Mouse (Mus musculus) limb, embryonic 14.5 days (tissue): ENCODE results near the gene Sox5. TPM values are rescaled to one million over a fixed set of nuclear protein-coding genes. Genes with fewer than 3 reads are reported as not detected.

Source experiments
- ATAC-seq: fragments of 200-750 bp; cut with Nextera tagmentation; 2 replicates; pipeline ENCODE4 v1.8.0; 2017; ENCODE audit warnings: low read depth, moderate number of reproducible peaks, moderate TSS enrichment; ENCODE audit not compliant: low FRiP score
- DNase-seq: peaks from one replicate; pipeline ENCODE4 v3.0.0-alpha.2; 2015; ENCODE audit warnings: low spot score
- H3K27ac ChIP-seq: fragments of 300-500 bp; sonication (generic); replicated peaks from 2 replicates; pipeline ENCODE4 v1.5.1; 2014; ENCODE audit warnings: low read depth, mild to moderate bottlenecking, low read length, moderate library complexity, mixed read lengths
- H3K27me3 ChIP-seq: fragments of 300-500 bp; sonication (generic); 2 replicates; pipeline ENCODE4 v1.6.1; 2014; ENCODE audit warnings: low read length, mixed read lengths; ENCODE audit not compliant: control insufficient read depth, insufficient read depth
- H3K36me3 ChIP-seq: fragments of 300-500 bp; sonication (generic); 2 replicates; pipeline ENCODE4 v1.6.1; 2014; ENCODE audit warnings: mild to moderate bottlenecking, low read length, moderate library complexity, mixed read lengths; ENCODE audit not compliant: control insufficient read depth, insufficient read depth
- H3K4me1 ChIP-seq: fragments of 300-500 bp; sonication (generic); 2 replicates; pipeline ENCODE4 v1.6.1; 2014; ENCODE audit warnings: antibody characterized with exemption, low read length, mixed read lengths; ENCODE audit not compliant: control insufficient read depth, insufficient read depth
- H3K4me2 ChIP-seq: fragments of 300-500 bp; sonication (generic); replicated peaks from 2 replicates; pipeline ENCODE4 v1.6.1; 2014; ENCODE audit warnings: low read depth, mild to moderate bottlenecking, low read length, moderate library complexity; ENCODE audit not compliant: severe bottlenecking
- H3K4me3 ChIP-seq: fragments of 300-500 bp; sonication (generic); replicated peaks from 2 replicates; pipeline ENCODE4 v1.5.1; 2014; ENCODE audit warnings: low read length
- H3K9ac ChIP-seq: fragments of 300-500 bp; sonication (generic); 2 replicates; pipeline ENCODE4 v1.6.1; 2014; ENCODE audit warnings: mild to moderate bottlenecking, low read depth, low read length, moderate library complexity; ENCODE audit not compliant: severe bottlenecking
- H3K9me3 ChIP-seq: fragments of 300-500 bp; sonication (generic); 2 replicates; pipeline ENCODE4 v1.6.1; 2016; ENCODE audit warnings: low read length; ENCODE audit not compliant: control insufficient read depth
- POLR2A ChIP-seq: fragments of 200-500 bp; IDR thresholded peaks from 2 replicates; pipeline ENCODE4 v1.8.0; 2012; ENCODE audit warnings: inconsistent platforms, mild to moderate bottlenecking, moderate library complexity, borderline replicate concordance; ENCODE audit not compliant: insufficient read depth, insufficient read length; ENCODE audit errors: extremely low read depth
- WGBS: fragments of 180-500 bp; shearing (Covaris S2); extraction: QIAGEN DNeasy Blood & Tissue Kit; methylation state at CpG from one replicate; pipeline ENCODE4 v1.1.7; 2014; 5-methylcytosine and 5-hydroxymethylcytosine counted together
- polyA plus RNA-seq, 2 experiments: library from polyadenylated mRNA; depleted of rRNA in 1 of 2; stranded (reverse) in 1 of 2; unstranded in 1 of 2; fragments of >200 nt; fragmentation: Nextera tagmentation in 1 of 2; extraction: Ambion mirVana in 1 of 2; gene quantifications; 2 replicates each; pipeline versions ENCODE4 v1.2.1 to v1.2.3; 2012 to 2014

The Sox5 gene
- polyA plus RNA-seq, 2 experiments = 20.6 to 32.8 TPM

- H3K9ac ChIP-seq = no peak overlapping the region
- H3K27me3 ChIP-seq = no peaks in the 10 kb centered on the region
- TF ChIP-seq POLR2A = no peak
- no peak overlapping the region for H3K27ac ChIP-seq
- no peak overlapping the region for H3K4me2 ChIP-seq
- H3K36me3 ChIP-seq = no peaks in the 10 kb centered on the region
- no peak for DNase-seq
- H3K4me3 ChIP-seq = no peak overlapping the region
- no peaks in the 10 kb centered on the region for H3K4me1 ChIP-seq
- 50% methylated on average over 10 of the region's 10 CpGs for WGBS
- no peak for ATAC-seq
- no peaks in the 10 kb centered on the region for H3K9me3 ChIP-seq
Observed at GRCm38 (mm10) chr6:144370699-144371098, 411.1 kb downstream of the Sox5 start.

GRCm38 (mm10) chr6:144367626-144368077, 414.1 kb downstream of the Sox5 start:
- no peaks in the 10 kb centered on the region for H3K36me3 ChIP-seq
- WGBS = 55% methylated on average over 11 of the region's 11 CpGs

GRCm38 (mm10) chr6:144361267-144362038, 420.3 kb downstream of the Sox5 start:
- ATAC-seq = no peak
- no peak overlapping the region; the same call in 1 of the 2 replicates for H3K4me2 ChIP-seq
- WGBS = 13% methylated on average over 5 of the region's 5 CpGs

More at GRCm38 (mm10) chr6:144367626-144368077, 414.1 kb downstream of the Sox5 start:
- H3K27ac ChIP-seq = no peak overlapping the region
- no peak overlapping the region for H3K4me2 ChIP-seq
- H3K9ac ChIP-seq = no peak overlapping the region
- H3K4me3 ChIP-seq = no peak overlapping the region
- TF ChIP-seq POLR2A = no peak
- H3K27me3 ChIP-seq = no peaks in the 10 kb centered on the region
- H3K9me3 ChIP-seq = no peaks in the 10 kb centered on the region
- ATAC-seq = no peak
- DNase-seq = no peak
- H3K4me1 ChIP-seq = no peaks in the 10 kb centered on the region

GRCm38 (mm10) chr6:144357081-144357480, 424.7 kb downstream of the Sox5 start:
- TF ChIP-seq POLR2A = no peak

More at GRCm38 (mm10) chr6:144361267-144362038, 420.3 kb downstream of the Sox5 start:
- Histone ChIP-seq H3K9me3 (no peaks in the 10 kb centered on the region), H3K4me3 (no peak overlapping the region), H3K9ac (no peak overlapping the region), H3K4me1 (peaks cover 11% of the 10 kb centered on the region), H3K27me3 (no peaks in the 10 kb centered on the region), H3K27ac (no peak overlapping the region), H3K36me3 (no peaks in the 10 kb centered on the region)
- no peak for TF ChIP-seq POLR2A
- DNase-seq = no peak

GRCm38 (mm10) chr6:144351049-144351448, 430.7 kb downstream of the Sox5 start:
- Histone ChIP-seq H3K27me3 (no peaks in the 10 kb centered on the region), H3K9me3 (no peaks in the 10 kb centered on the region), H3K4me2 (no peak overlapping the region), H3K27ac (no peak overlapping the region), H3K9ac (no peak overlapping the region), H3K4me1 (no peaks in the 10 kb centered on the region), H3K4me3 (no peak overlapping the region), H3K36me3 (no peaks in the 10 kb centered on the region)
- DNase-seq (no peak), ATAC-seq (no peak)
- WGBS = 87% methylated on average over 6 of the region's 6 CpGs
- no peak for TF ChIP-seq POLR2A

More at GRCm38 (mm10) chr6:144357081-144357480, 424.7 kb downstream of the Sox5 start:
- 88% methylated on average over 4 of the region's 4 CpGs for WGBS
- H3K4me3 ChIP-seq = no peak overlapping the region
- H3K4me2 ChIP-seq = no peak overlapping the region
- ATAC-seq = no peak
- H3K36me3 ChIP-seq = no peaks in the 10 kb centered on the region
- no peak overlapping the region for H3K9ac ChIP-seq
- no peaks in the 10 kb centered on the region for H3K9me3 ChIP-seq
- DNase-seq = no peak
- H3K27me3 ChIP-seq = no peaks in the 10 kb centered on the region
- no peak overlapping the region for H3K27ac ChIP-seq
- peaks cover 11% of the 10 kb centered on the region for H3K4me1 ChIP-seq
